Mouse (Mus musculus): ENCODE data around the gene Olfr917. TPM values are rescaled to one million over a fixed set of nuclear protein-coding genes. Genes with fewer than 3 reads are reported as not detected.

Olfr917 gene
- total RNA-seq (2023), result not detected

DNA sequence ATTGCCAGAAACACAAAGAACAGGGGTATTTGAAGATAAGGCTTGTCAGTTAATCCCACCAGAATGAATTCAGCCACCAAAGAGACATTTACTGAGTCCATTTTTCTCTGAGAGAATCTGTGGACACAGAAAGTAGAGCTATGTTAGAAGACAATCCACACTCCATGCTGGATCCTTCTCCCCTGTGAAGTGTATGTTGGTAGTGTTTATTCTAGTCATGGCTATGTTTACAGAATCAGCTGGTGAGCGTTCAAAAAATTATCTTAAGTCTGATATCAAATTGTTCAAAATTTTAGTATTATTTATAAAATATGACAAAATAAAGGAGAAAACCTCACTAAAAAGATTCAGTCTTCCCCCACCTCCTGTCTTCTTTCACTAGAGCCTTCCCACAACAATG lies at the start of gene Olfr917:
TSS of gene Olfr917 (minus strand) at position 101 of the 400 bp plus-strand sequence.

DNA sequence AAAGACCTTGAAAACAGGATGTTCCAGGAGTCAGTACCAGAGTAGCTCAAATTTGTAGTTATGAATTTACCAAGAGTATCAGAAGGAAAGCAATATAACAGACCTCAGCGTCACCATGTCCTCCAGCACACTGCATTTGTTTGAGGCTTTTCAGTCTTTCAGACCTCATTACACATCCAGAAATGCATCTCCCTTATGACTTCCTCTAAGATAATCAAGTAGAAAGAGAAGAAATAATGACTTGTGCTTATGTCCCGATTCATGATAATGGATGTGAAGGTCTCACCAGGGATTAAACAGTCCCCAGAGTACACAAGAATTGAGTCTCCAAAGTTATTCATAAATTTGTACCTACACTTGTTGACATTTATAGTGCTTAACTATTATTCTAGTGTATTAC lies 8.9 kb upstream of the Olfr917 start, which contains the start of gene Olfr918:
TSS of gene Olfr918 (minus strand) at position 101 of the 400 bp plus-strand sequence.

GRCm38 (mm10) chr9:38659775-38660174 lies 5.9 kb downstream of the Olfr917 start, which contains the start of gene Olfr916:
Gene Olfr916 (minus strand): TSS chr9:38659875.

Other genes with a start within 250 kb of the Olfr917 start
- not detected for gene Olfr901, start 236.4 kb downstream of the Olfr917 start, total RNA-seq (2023)
- gene Olfr902, start 218.2 kb downstream of the Olfr917 start, total RNA-seq (2023), result not detected
- gene Olfr904, start 202.7 kb downstream of the Olfr917 start, total RNA-seq (2023), result not detected
- gene Olfr905, start 194.7 kb downstream of the Olfr917 start, total RNA-seq (2023), result not detected
- not detected for gene Olfr906, start 178.8 kb downstream of the Olfr917 start, total RNA-seq (2023)
- gene Olfr907, start 170.0 kb downstream of the Olfr917 start, total RNA-seq (2023), result not detected
- not detected for gene Olfr911-ps1, start 144.3 kb downstream of the Olfr917 start, total RNA-seq (2023)
- gene Olfr910, start 128.0 kb downstream of the Olfr917 start, total RNA-seq (2023), result not detected
- not detected for gene Olfr912, start 85.7 kb downstream of the Olfr917 start, total RNA-seq (2023)
- not detected for gene Olfr913, start 73.1 kb downstream of the Olfr917 start, total RNA-seq (2023)
- not detected for gene Olfr914, start 60.7 kb downstream of the Olfr917 start, total RNA-seq (2023)
- not detected for gene Olfr916, start 6.0 kb downstream of the Olfr917 start, total RNA-seq (2023)
- gene Olfr918, start 8.8 kb upstream of the Olfr917 start, total RNA-seq (2023), result not detected
- gene Olfr919, start 37.8 kb upstream of the Olfr917 start, total RNA-seq (2023), result not detected
- gene Vwa5a, start 52.4 kb upstream of the Olfr917 start, total RNA-seq (2023), result 10 to 100 TPM; 72.6 to 77.7 TPM
- under 1 TPM; 0.67 to 0.84 TPM for gene Olfr920, start 86.5 kb upstream of the Olfr917 start, total RNA-seq (2023)
- not detected for gene Olfr921, start 107.2 kb upstream of the Olfr917 start, total RNA-seq (2023)
- not detected for gene Olfr922, start 148.8 kb upstream of the Olfr917 start, total RNA-seq (2023)
- not detected for gene Olfr923, start 160.7 kb upstream of the Olfr917 start, total RNA-seq (2023)
- gene Olfr924, start 178.6 kb upstream of the Olfr917 start, total RNA-seq (2023), result not detected
- not detected for gene Olfr26, start 189.2 kb upstream of the Olfr917 start, total RNA-seq (2023)
- gene Olfr926, start 211.3 kb upstream of the Olfr917 start, total RNA-seq (2023), result not detected